Mouse (Mus musculus) kidney, adult 9 months (tissue): ENCODE measurements around the gene N4bp1.
A peak's percentile ranks its signal among the peaks of the same experiment; 100 is the strongest.

Source experiments
- DNase-seq: peaks from one replicate; pipeline ENCODE4 v3.0.0; 2022

Gene N4bp1

GRCm38 (mm10) chr8:86853266-86853988, 31.6 kb downstream of the N4bp1 start:
- DNase-seq, result no peak

GRCm38 (mm10) chr8:86852491-86852890, 32.6 kb downstream of the N4bp1 start:
- no peak for DNase-seq

- no peak for DNase-seq
Observed at GRCm38 (mm10) chr8:86848876-86849275, 36.2 kb downstream of the N4bp1 start.

- no peak for DNase-seq
Observed at GRCm38 (mm10) chr8:86848401-86848800, 36.7 kb downstream of the N4bp1 start.

- DNase-seq, result no peak
Observed at GRCm38 (mm10) chr8:86847091-86847490, 38.0 kb downstream of the N4bp1 start.

GRCm38 (mm10) chr8:86845875-86846274, 39.2 kb downstream of the N4bp1 start:
- DNase-seq, result no peak

GRCm38 (mm10) chr8:86844856-86845255, 40.2 kb downstream of the N4bp1 start:
- no peak for DNase-seq

- peak; percentile 27 for DNase-seq
Observed at GRCm38 (mm10) chr8:86843896-86844295, 41.2 kb downstream of the N4bp1 start.

- DNase-seq, result no peak
Observed at GRCm38 (mm10) chr8:86841556-86842309, 43.3 kb downstream of the N4bp1 start.

GRCm38 (mm10) chr8:86840120-86840693, 44.9 kb downstream of the N4bp1 start:
- DNase-seq, result no peak

- no peak for DNase-seq
Observed at GRCm38 (mm10) chr8:86838707-86839438, 46.2 kb downstream of the N4bp1 start.

GRCm38 (mm10) chr8:86837234-86837633, 47.8 kb downstream of the N4bp1 start:
- no peak for DNase-seq

GRCm38 (mm10) chr8:86835881-86836280, 49.2 kb downstream of the N4bp1 start:
- DNase-seq, result no peak

GRCm38 (mm10) chr8:86834496-86835260, 50.4 kb downstream of the N4bp1 start:
- no peak for DNase-seq

GRCm38 (mm10) chr8:86833937-86834336, 51.1 kb downstream of the N4bp1 start:
- DNase-seq, result no peak

- no peak for DNase-seq
Observed at GRCm38 (mm10) chr8:86828925-86829324, 56.1 kb downstream of the N4bp1 start.

GRCm38 (mm10) chr8:86827199-86827598, 57.9 kb downstream of the N4bp1 start:
- no peak for DNase-seq

- DNase-seq, result no peak
Observed at GRCm38 (mm10) chr8:86826538-86826937, 58.5 kb downstream of the N4bp1 start.

GRCm38 (mm10) chr8:86825674-86826448, 59.2 kb downstream of the N4bp1 start:
- DNase-seq, result no peak

GRCm38 (mm10) chr8:86824735-86825134, 60.3 kb downstream of the N4bp1 start:
- no peak for DNase-seq

GRCm38 (mm10) chr8:86820756-86821201, 64.3 kb downstream of the N4bp1 start:
- peak; percentile 38 for DNase-seq
